Mouse (Mus musculus) ES-CJ7 (cell line): ENCODE measurements at regions not wholly inside any gene's neighbourhood (a gene's known extent, or its start where the extent isn't known, plus 50 kb on each side); places are given as distances from the start of the nearest gene placed in this dataset.

Experiments used
- DNase-seq: peaks from one replicate; pipeline ENCODE4 v3.0.0; 2011; ENCODE audit warnings: low read depth, low spot score

DNA sequence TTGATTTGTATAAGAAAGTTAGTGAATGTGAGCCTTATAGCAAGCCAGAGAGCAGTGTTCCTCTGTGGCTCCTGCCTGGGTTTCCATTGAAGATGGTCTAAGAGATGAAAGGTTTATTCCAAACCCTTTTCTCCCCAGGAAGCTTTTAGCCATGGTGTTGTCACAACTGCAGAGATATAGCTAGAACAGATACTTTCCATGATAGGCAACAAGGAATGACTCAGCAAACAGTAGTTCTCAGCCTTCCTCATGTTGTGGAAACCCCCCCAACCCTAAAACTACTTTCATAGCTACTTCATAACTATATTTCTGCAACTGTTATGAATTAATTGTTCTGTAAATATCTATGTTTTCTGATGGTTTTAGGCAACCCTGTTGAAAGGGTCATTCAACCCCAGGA is 53.5 kb upstream of the Ercc6l2 start:
- no peak for DNase-seq
